Mouse (Mus musculus): Measurements from ENCODE around the gene 1700057G04Rik. TPM values are rescaled to one million over a fixed set of nuclear protein-coding genes. Genes with fewer than 3 reads are reported as not detected.
A peak's percentile ranks its signal among the peaks of the same experiment; 100 is the strongest.
"Not testable (repeated sequence)": the region's sequence is repeated elsewhere in the genome, so short reads cannot be mapped to it uniquely, and the experiment has no call there.

Gene 1700057G04Rik
- polyA plus RNA-seq, 1 experiment from 2014 or later: not detected

DNA sequence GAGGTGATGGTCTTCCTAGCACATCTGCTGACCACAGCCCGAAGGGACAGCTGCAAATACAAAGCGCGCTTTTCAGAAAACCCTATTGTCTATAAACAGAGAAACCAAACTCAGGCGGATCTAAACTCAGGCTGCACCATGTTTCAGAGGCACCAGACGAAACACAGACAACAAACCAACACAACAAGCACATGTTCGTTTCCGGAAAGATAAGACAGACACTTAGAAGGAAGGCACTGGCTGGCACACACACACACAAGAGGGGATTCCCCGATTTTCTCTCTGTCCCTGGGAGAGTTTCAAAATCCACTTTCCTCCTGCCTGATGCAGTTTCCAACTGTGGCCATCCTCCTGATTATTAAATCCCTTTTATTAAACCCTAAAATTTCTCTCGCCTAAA, 16.8 kb downstream of the 1700057G04Rik start:
- H3K27me3 ChIP-seq (replicated peaks); H3K9me3 ChIP-seq; H3K36me3 ChIP-seq; H3K4me1 ChIP-seq; H3K27ac ChIP-seq; H3K9ac ChIP-seq; ATAC-seq (ENCODE audit: low FRiP score, low read depth); H3K4me2 ChIP-seq (replicated peaks); H3K4me3 ChIP-seq: not testable (repeated sequence)
- 80% methylated on average over 9 of the region's 9 CpGs for WGBS

DNA sequence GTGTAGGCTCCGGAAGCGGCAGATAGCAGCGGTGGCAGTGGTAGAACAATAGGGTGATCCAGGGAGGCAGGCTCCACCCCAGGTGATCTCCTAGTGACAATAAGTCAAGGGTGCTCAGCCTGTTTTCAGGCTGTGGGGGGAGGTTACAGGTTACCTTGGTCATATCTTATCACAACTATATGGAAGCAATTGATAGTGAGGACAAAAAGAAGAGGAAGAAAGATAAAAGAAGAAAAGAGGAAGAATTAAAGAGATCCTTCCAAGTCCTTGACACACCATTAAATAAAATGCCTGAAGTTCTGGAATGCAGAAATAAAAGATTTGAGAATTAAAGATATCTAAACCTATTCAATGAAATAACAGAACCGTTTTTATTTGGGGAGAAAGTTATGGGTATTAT, 17.6 kb downstream of the 1700057G04Rik start:
- Histone ChIP-seq H3K4me2 (replicated peaks) (no peak overlapping the region), H3K27me3 (replicated peaks) (no peaks in the 10 kb centered on the region), H3K9ac (no peak overlapping the region), H3K4me3 (no peak overlapping the region), H3K4me1 (no peaks in the 10 kb centered on the region), H3K9me3 (no peaks in the 10 kb centered on the region), H3K27ac (no peak overlapping the region), H3K36me3 (no peaks in the 10 kb centered on the region)
- 90% methylated on average over 4 of the region's 4 CpGs for WGBS
- ATAC-seq (ENCODE audit: low FRiP score, low read depth): no peak

DNA sequence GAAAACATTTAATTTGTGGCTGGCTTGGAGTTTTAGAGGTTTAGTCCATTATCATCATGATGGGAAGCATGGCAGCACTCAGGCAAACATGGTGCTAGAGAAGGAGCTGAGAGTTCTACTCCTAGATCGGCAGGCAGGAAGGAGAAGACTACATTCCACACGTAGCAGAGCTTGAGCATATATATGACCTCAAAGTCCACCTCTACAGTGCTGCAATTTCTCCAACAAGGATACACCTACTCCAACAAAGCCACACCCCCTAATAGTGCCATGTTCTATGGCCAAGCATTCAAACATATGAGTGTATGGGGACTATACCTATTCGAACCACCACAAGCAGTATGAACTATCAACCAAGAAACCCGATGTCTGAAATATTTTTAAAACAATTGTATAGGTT, 22.2 kb downstream of the 1700057G04Rik start:
- H3K4me2 ChIP-seq (replicated peaks): no peak overlapping the region
- H3K27ac ChIP-seq: no peak overlapping the region
- no peak overlapping the region for H3K9ac ChIP-seq
- no peak for ATAC-seq (ENCODE audit: low FRiP score, low read depth)
- no peaks in the 10 kb centered on the region for H3K4me1 ChIP-seq
- no peaks in the 10 kb centered on the region for H3K27me3 ChIP-seq (replicated peaks)
- no peak overlapping the region for H3K4me3 ChIP-seq
- 96% methylated on average over 4 of the region's 4 CpGs for WGBS
- H3K9me3 ChIP-seq: no peaks in the 10 kb centered on the region
- H3K36me3 ChIP-seq: no peaks in the 10 kb centered on the region

DNA sequence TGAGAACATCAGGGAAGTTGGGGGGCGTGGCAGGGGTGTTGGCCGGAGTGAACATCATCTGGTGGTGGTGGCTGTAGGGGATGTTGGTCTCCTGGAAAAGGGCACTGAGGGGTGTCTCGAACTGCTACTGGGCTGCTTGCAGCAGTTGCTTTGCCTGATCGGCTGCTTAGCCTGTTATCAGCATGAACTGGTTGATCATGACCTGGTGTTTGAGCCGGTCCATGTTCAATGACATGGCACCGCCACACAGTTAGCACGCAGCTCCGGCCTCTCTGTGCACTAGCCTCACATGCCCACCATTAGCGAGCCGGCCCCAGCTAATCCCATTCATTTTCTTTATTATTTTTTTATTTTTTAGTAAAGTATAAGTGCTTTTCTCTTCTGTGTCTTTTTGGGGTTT, 25.7 kb downstream of the 1700057G04Rik start:
- Histone ChIP-seq H3K36me3 (no peaks in the 10 kb centered on the region), H3K4me3 (no peak overlapping the region), H3K9ac (no peak overlapping the region), H3K27me3 (replicated peaks) (no peaks in the 10 kb centered on the region), H3K9me3 (no peaks in the 10 kb centered on the region), H3K27ac (no peak overlapping the region), H3K4me1 (no peaks in the 10 kb centered on the region), H3K4me2 (replicated peaks) (no peak overlapping the region)
- WGBS: 96% methylated on average over 10 of the region's 10 CpGs
- ATAC-seq (ENCODE audit: low FRiP score, low read depth): no peak

DNA sequence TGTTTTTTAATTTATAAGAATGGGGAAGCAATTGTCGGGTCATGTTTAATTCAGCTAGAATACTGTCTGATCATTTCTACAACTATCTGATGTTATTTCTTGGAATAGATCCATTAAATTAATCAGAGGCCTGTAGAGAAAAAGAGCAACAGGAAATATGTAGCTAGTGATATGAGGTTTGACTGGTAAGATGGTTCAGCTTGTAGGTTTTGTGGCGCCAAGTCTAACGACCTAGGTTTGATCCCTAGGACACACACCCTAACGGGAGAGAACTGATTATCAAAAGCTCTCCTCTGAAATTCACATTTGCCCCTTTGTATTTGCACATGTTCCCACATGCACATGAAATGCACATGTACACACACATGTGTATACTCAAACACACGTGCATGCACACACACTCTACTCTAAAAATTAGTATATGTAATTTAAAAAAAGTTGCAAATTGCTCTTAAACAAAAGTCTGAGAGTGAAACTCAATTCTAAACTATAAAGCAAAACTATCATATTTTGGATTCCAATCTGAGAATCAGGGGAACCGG, 26.2 kb downstream of the 1700057G04Rik start:
- ATAC-seq (ENCODE audit: low FRiP score, low read depth): no peak
- no peaks in the 10 kb centered on the region for H3K27me3 ChIP-seq (replicated peaks)
- no peak overlapping the region for H3K4me2 ChIP-seq (replicated peaks)
- no peaks in the 10 kb centered on the region for H3K36me3 ChIP-seq
- no peaks in the 10 kb centered on the region for H3K9me3 ChIP-seq
- no peak overlapping the region for H3K4me3 ChIP-seq
- no peak overlapping the region for H3K9ac ChIP-seq
- 92% methylated on average over 6 of the region's 6 CpGs for WGBS
- no peak overlapping the region for H3K27ac ChIP-seq
- no peaks in the 10 kb centered on the region for H3K4me1 ChIP-seq

DNA sequence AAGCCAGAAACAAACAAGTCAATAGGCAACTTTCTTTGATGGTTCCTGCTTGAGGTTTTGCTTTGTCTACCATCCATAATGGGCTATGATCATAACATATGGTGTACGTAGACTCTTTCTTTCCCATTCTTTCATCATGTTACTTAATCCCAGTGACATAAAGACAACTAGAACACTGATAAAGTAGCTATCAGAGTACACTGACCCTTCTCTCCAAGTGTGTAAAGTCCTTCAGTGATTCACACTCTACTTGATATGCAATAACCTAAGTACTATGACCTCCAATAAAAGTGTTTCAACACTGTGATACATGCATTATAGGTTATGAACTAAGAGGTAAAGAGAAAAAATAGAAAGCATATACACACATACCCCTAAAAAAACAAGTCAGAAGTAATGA, 27.9 kb downstream of the 1700057G04Rik start:
- H3K4me2 ChIP-seq (replicated peaks): no peak overlapping the region
- ATAC-seq (ENCODE audit: low FRiP score, low read depth): no peak
- no peaks in the 10 kb centered on the region for H3K4me1 ChIP-seq
- 92% methylated on average over 1 of the region's 1 CpGs for WGBS
- no peaks in the 10 kb centered on the region for H3K36me3 ChIP-seq
- H3K9ac ChIP-seq: no peak overlapping the region
- no peak overlapping the region for H3K4me3 ChIP-seq
- no peaks in the 10 kb centered on the region for H3K9me3 ChIP-seq
- no peaks in the 10 kb centered on the region for H3K27me3 ChIP-seq (replicated peaks)
- no peak overlapping the region for H3K27ac ChIP-seq

DNA sequence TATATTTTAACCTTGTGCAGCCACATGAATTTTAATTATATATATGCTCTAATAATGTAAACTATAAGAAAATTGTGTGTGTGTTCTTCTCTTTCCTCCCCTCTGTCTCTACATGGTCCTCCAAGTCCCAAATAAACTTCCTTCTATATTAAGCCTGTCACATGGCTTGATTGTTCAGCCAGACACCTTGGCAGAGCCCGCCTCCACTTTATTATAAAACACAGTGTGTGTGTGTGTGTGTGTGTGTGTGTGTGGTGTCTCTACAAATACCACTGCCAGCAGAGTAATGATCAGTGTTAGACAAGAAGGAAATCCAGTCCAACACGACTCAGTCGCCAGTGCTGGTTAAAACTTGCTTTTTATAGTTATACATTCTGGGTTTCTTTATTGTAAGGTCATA, 28.5 kb downstream of the 1700057G04Rik start:
- Histone ChIP-seq H3K9me3 (no peaks in the 10 kb centered on the region), H3K4me3 (no peak overlapping the region), H3K4me1 (no peaks in the 10 kb centered on the region), H3K27me3 (replicated peaks) (no peaks in the 10 kb centered on the region), H3K9ac (no peak overlapping the region), H3K36me3 (no peaks in the 10 kb centered on the region), H3K27ac (no peak overlapping the region), H3K4me2 (replicated peaks) (no peak overlapping the region)
- 85% methylated on average over 3 of the region's 3 CpGs for WGBS
- no peak for ATAC-seq (ENCODE audit: low FRiP score, low read depth)

DNA sequence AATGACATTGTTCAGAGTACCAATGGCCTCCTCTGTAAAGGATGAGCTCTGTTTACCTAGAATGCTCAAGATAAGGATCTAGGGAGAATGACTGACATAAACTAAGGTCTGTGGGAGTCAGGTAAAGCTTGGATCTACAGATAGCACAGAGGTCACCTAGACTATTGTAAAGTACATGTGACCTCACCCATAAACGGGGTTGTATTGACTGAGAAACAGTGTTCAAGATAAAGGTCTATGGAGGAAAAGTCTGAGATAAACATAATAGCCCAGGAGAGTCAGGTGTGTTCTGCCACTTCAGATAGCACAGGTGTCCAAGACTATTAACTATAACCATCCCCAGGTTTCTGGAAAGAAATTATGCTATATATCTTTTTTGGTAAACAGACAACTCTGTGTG, 29.8 kb downstream of the 1700057G04Rik start:
- no peak overlapping the region for H3K4me3 ChIP-seq
- ATAC-seq (ENCODE audit: low FRiP score, low read depth): no peak
- 84% methylated on average over 1 of the region's 1 CpGs for WGBS
- no peaks in the 10 kb centered on the region for H3K36me3 ChIP-seq
- no peaks in the 10 kb centered on the region for H3K4me1 ChIP-seq
- H3K9ac ChIP-seq: no peak overlapping the region
- H3K9me3 ChIP-seq: no peaks in the 10 kb centered on the region
- H3K4me2 ChIP-seq (replicated peaks): no peak overlapping the region
- no peak overlapping the region for H3K27ac ChIP-seq
- H3K27me3 ChIP-seq (replicated peaks): no peaks in the 10 kb centered on the region

DNA sequence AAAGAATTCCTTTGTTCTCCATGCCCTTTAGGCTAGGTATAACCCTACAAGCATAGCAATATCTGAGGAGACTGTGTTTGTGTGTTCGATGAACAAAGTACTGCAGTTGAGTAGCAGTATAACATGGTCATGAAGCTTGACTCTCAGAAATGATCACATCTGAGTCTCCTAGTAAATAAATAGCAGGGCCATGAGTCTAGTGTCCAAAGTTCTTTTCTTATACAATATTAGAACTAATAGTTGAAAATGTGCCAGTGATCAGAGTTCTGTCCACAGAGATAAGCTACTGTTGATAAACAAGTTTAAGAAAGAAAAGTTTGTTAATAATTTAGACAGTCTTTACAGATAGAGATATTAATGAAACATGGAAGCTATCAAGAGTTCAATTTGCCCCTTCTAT, 42.7 kb downstream of the 1700057G04Rik start:
- H3K9ac ChIP-seq: no peak overlapping the region
- H3K27me3 ChIP-seq (replicated peaks): no peaks in the 10 kb centered on the region
- H3K36me3 ChIP-seq: no peaks in the 10 kb centered on the region
- no peak for ATAC-seq (ENCODE audit: low FRiP score, low read depth)
- no peaks in the 10 kb centered on the region for H3K9me3 ChIP-seq
- no peak overlapping the region for H3K4me2 ChIP-seq (replicated peaks)
- H3K4me1 ChIP-seq: no peaks in the 10 kb centered on the region
- H3K4me3 ChIP-seq: no peak overlapping the region
- no peak overlapping the region for H3K27ac ChIP-seq
- WGBS: 91% methylated on average over 1 of the region's 1 CpGs

DNA sequence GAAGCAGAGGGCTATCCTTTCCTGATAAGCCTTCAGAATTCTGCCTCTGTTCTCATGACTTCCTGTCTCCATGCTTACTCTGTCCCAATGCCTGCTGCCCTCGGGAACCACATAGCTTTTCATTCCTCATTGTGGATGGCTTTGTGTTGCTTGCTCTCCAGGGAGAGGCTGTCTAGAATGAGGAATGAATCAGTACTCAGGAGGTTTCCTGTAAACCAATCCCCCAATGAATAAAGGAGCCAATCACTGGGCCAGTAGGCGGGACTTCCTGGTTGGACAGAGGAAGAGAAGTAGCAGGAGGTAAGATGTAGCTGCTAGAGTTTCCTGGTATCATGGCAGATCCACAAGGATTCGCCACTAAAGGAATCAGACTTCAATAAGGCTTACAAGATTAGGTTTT, 44.1 kb downstream of the 1700057G04Rik start:
- ATAC-seq (ENCODE audit: low FRiP score, low read depth): no peak
- Histone ChIP-seq H3K9ac (no peak overlapping the region), H3K36me3 (no peaks in the 10 kb centered on the region), H3K4me2 (replicated peaks) (no peak overlapping the region), H3K27me3 (replicated peaks) (no peaks in the 10 kb centered on the region), H3K27ac (no peak overlapping the region), H3K4me3 (no peak overlapping the region), H3K4me1 (no peaks in the 10 kb centered on the region), H3K9me3 (no peaks in the 10 kb centered on the region)
- WGBS: 76% methylated on average over 3 of the region's 3 CpGs

DNA sequence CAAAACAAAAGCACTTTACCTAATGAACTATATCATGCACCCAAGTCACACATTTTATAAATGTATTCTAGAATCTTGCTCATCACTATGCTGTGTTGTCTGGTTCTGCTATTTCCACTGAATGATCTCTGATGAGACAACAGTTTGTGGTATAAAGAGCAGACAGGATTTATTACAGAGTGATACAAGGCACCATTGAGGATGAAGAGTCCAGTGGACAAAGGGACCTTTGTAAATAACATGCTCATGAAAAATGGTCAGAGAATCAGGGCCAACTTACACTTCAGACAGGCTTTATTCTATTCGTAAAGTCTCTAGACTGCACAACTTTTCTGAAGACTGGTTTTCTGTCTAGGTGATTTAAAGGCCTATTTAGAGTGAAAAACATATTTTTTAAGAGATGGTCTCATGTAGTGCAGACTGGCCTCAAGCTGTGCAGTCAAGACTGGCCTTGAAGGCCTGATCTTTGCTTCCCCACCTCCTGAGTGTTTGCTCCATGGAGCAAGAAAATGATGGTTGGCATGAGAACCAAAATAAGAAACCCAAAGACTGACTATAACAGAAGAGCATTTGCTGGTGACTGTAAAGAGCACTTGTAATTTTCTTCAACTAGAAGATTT, 51.6 kb downstream of the 1700057G04Rik start:
- no peak overlapping the region for H3K4me3 ChIP-seq
- H3K27ac ChIP-seq: no peak overlapping the region
- H3K4me2 ChIP-seq (replicated peaks): no peak overlapping the region
- no peaks in the 10 kb centered on the region for H3K36me3 ChIP-seq
- peak; percentile 85 for ATAC-seq (ENCODE audit: low FRiP score, low read depth)
- no peak overlapping the region for H3K9ac ChIP-seq
- 13% methylated on average over 1 of the region's 1 CpGs for WGBS
- H3K9me3 ChIP-seq: no peaks in the 10 kb centered on the region
- H3K4me1 ChIP-seq: no peaks in the 10 kb centered on the region
- H3K27me3 ChIP-seq (replicated peaks): no peaks in the 10 kb centered on the region

DNA sequence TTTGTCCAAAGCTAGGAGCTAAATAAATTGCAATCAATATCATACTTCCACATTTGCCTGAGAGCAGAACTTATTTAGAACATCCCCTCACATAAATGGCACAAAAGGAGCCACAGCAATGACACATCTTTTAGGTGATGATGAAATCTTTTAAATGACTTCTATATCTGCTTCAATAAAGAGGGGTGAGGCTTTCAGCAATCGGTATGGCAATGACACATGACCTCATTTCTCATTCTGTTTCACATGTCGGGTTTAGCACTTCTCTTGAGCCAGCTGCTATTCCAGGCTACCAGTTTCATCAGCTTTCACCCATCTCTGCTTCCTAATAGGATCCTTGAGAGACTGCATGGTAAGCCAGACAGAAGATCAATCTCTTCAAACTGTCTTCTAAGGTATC, 54.3 kb downstream of the 1700057G04Rik start:
- ATAC-seq (ENCODE audit: low FRiP score, low read depth): no peak
- H3K4me2 ChIP-seq (replicated peaks): no peak overlapping the region
- WGBS: 85% methylated on average over 2 of the region's 2 CpGs
- no peak overlapping the region for H3K9ac ChIP-seq
- H3K9me3 ChIP-seq: no peaks in the 10 kb centered on the region
- no peak overlapping the region for H3K4me3 ChIP-seq
- no peaks in the 10 kb centered on the region for H3K36me3 ChIP-seq
- H3K27ac ChIP-seq: no peak overlapping the region
- no peaks in the 10 kb centered on the region for H3K4me1 ChIP-seq
- no peaks in the 10 kb centered on the region for H3K27me3 ChIP-seq (replicated peaks)

DNA sequence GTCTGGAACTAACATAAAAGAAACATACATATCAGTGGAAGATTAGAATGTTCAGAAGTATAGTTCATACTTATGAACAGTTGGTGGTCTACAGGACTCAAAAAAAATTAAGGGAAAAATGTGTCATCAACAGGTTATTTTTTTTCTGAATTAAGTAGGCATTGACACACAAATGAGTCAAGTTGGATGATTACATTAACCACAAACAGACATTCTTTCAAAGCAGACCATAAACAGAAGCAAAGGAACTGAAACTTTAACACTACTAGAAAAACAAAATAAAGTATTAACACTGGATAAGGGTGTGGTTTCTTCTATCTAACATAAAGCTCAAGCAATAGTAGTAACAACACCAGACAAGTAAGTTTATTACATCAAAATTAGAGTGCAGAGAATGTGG, 59.7 kb downstream of the 1700057G04Rik start:
- no peaks in the 10 kb centered on the region for H3K36me3 ChIP-seq
- H3K27ac ChIP-seq: no peak overlapping the region
- no peaks in the 10 kb centered on the region for H3K9me3 ChIP-seq
- H3K4me2 ChIP-seq (replicated peaks): no peak overlapping the region
- H3K4me3 ChIP-seq: no peak overlapping the region
- no peak overlapping the region for H3K9ac ChIP-seq
- no peaks in the 10 kb centered on the region for H3K27me3 ChIP-seq (replicated peaks)
- no peaks in the 10 kb centered on the region for H3K4me1 ChIP-seq
- ATAC-seq (ENCODE audit: low FRiP score, low read depth): no peak

Data from neural tube, embryonic 12.5 days (tissue).